Mouse (Mus musculus): ENCODE results near the gene Ldlr.
"Not testable (repeated sequence)": the region's sequence is repeated elsewhere in the genome, so short reads cannot be mapped to it uniquely, and the experiment has no call there.

The Ldlr gene

DNA sequence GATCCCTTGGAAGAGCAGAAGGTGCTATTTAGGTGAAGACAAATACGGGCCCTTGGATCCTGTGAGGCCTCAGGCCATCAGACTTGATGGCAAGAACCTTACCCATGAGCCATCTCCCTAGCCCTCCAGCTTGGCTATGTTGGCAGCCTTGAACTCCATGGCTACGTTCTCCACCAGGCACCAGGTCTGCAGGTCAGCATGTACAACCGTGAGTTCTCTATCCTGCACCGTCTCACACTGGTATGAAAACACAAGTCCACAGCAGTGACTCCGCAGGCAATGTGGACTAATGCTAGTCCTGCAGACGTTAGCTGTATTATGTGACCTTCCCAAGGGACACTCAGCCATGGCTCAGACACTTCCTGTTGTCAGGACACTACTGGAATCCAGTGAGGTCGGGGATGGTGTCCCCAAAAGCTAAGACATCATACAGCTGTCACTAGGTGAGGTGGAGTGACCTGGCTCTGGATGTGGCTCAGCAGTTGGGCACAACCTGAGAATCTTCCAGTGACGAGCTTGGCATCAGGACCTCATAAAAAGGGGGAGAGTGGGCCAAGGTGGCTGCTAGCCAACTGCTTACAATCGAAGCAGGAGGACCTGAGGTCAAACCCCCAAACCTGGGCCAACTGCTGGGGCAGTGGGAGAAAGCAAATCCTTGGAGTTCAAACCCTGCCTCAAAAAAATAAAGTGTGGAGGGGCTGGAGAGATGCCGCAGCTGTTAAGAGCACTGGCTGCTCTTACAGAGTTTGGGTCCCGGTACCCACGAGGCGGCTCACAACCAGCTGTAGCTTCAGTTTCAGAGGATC, 31.4 kb downstream of the Ldlr start:
- DNase-seq (ENCODE audit: low read depth, low spot score): no peak

DNA sequence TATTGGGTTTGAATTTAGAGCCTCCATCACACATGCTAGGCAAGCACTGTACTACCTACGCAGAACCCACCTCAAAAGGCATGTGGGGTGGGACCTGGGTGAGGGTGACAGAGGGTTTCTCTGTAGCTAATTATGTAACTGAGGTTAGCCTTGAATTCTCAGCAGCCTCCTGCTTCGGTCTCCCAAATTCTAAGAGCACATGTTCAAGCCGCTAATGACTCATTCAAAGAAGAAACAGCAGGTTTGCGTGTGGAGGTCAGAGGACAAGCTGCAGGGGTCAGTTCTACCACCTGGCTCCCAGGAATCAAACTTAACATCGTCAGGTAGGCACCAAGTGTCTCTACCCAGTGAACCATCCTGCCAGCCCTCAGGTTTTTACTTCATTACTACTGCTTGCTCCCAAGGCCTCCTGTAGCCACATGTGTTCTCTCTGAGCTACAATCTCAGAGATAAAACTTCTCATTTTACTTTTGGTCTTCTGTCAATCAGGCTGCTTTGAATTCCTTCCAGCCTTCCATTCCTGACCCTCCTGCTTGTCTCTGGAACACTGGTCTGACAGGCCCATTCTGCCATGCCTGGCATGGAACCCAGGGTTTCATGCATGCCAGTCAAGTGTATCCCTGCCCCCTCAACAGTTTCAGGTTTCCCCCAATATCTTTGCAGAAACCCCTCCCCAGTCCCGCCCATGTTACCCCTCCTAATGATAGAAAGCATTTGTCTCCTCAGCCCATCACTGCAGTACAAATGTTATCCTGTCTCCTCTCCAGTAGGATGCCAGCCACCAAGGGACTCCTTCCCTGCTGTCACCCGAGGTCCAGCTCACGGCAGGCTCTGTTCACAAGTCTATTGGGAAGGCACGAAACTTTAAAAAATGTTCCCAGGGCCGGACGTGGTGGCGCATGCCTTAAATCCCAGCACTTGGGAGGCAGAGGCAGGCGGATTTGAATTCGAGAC, 35.6 kb downstream of the Ldlr start:
- DNase-seq (ENCODE audit: low read depth, low spot score): no peak

DNA sequence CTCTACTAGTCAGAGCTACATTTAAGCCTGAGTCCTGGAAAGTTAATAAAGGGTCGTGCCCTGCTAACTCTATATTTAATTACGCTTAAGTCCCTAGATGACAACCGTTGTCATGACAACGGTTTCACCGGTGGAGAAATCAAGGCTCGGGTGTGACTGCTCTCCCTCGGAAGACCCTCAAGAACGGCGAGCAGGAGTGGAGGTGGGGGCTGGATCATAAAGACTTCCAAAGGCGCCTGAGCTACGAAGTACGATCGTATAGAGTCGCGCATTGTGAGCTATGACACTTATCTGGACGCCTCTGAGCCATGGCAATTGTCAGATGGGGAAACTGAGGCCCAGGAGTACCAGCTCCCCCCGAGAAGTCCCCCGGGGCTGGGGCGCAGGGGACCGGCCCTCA, 36.4 kb downstream of the Ldlr start:
- no peak for DNase-seq (ENCODE audit: low read depth, low spot score)

DNA sequence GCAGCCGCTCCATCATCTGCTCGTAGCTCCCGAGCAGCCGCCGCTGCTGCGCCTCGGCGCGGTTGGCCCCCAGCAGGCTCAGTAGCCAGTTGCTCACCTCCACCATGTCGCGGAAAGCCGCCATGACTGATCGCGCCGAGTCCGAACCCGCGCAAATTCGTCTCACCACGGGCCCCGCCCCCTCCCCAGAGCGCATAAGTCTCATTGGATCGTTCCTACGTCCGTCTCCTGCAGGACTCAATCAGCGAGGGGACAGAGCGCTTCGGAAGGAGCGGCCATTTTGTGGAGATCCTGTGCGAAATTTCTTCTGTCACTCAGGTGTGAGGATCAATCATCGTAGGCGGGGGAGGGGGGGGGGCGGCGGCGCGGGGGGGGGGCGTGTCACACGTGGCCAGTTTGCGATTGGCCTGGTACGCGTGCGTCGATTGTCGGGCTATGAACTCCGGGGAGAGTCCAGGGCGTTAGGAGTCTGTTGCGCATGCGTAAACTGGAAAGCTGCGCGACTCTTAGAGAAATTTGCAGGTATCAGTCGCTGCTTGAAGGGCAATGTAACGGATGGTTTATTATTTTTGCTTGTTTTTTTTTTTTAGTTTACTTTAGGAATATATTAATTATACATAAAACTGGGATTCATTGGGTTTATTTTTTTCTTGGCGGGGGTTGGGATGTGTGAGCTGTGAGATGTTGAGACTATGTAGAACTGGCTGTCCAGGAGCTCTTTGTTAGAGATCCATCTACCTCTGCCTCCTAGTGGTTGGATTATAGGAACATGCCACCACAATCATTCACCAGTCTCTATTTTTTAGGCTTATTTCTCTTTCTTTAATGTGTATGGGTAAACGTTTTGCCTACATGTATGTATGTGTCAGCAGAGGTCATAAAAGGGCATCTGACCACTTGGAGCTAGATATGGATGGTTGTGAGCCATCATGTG, 37.1 kb downstream of the Ldlr start, which contains the start of gene Spc24:
Spc24 (minus strand) TSS at position 149 of the 934 bp plus-strand sequence.
- peak; percentile 99 for DNase-seq (ENCODE audit: low read depth, low spot score)

DNA sequence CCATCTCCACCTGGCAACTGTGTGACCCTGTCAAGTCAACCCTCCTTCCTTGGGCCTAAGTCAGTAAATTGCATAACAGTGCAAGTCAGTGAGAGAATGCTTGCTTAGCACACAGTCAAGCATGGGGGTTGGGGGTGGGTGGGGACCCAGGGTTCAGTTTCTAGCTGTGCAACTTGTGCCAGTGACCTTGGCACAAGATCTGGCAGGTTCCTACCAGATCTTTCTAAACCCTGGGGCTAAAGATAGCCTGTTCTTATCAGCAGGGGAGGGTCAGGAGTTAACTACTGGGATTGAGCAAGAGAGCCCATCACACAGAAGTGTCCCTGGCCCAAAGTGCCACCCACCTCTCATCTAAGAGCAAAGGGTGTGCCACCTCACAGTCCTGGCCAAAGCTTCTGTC, 38.9 kb downstream of the Ldlr start:
- DNase-seq (ENCODE audit: low read depth, low spot score): no peak

DNA sequence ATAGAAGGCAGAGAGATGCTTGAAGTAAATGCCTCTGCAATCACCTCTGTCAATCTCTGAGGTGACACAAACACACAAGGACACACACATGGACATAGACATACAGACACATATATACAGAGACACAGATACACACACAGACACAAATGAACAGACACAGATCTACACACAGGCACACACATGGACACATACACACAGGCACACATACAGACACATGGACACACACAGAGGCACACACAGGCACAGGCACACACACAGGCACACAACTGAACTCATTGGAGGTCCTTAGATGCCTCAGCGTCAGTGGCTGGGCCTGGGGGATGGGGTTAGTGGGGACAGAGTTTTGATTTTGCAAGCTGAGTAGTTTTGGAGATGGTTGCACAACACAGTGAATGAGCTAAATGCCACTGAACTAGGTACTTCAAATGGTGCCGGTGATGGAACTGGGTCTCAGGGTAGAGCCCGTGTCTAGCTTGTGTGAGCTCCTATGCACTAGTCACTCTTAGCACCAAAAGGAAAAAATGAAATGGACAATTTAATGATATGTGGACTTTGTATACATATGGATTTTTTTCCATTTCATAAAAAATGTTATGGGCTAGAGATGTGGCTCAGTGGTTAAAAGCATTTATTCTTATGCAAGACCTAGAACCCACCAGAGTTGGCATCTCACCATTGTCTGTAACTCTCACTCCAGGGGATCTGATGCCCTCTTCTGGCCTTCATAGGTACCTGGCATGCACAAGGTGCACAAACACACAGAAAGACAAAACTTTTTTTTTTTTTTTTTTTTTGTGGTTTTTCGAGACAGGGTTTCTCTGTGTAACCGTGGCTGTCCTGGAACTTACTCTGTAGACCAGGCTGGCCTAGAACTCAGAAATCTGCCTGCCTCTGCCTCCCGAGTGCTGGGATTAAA, 41.1 kb downstream of the Ldlr start:
- no peak for DNase-seq (ENCODE audit: low read depth, low spot score)

DNA sequence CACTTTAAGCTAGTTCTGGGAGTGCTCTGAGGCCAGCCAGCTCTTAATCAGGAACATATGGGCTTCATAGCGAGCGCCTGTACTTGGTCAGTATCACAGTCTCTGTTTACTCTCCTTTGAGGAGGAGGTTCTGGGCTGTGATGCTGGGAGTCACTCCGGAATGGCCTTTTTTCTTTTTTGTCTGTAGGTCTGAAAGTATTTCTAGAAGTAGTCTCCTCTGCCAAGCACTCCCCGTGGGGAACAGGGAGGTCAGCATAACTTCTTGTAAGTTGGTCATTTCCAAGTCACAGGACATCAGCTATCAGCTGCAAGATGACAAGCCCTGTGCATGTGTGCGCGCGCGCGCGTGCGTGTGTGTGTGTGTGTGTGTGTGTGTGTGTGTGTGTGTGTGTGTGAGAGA, 44.6 kb downstream of the Ldlr start:
- peak; percentile 76 for DNase-seq (ENCODE audit: low read depth, low spot score)

DNA sequence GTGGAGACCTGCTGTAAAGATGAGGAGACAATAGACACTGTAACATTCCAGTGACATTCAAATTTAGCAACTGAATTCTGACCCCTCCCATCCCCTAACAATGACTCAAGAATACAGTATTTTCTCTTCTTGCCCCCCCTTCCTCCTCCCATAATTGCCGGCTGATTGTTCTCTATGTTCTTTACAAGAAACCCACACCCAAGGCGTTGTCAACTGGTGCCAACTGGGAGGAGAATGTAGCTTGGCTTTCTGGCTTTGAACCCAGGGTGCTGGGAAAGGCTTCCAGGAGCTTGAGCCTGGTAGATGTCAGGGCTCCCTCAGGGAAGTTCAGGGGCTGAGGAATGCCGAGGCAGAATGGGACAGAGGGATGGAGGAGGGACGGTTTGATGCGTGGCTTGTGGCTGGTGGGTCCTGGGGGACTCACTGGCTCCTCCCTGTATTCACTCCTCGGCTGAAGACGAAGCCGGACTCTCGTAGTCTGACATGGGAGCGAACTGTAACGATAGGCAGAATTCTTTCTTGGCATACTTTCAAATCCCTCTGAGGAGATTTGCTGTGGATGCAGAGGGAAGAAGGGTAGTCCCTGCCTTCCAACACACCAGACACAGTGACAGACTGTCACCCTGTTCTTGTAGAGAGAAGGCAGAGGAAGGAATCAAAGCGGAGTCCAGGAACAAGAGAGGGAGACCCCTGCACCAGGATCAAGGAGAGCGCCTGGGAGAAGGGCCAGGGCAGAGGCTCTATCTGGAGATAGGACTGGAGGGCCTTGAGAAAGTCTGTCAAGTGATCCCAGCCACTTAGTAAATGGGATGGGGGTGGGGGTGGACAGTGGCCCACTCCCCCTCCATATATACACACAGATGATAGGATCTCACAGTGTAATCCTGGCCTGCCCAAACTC, 45.5 kb downstream of the Ldlr start:
- no peak for DNase-seq (ENCODE audit: low read depth, low spot score)

DNA sequence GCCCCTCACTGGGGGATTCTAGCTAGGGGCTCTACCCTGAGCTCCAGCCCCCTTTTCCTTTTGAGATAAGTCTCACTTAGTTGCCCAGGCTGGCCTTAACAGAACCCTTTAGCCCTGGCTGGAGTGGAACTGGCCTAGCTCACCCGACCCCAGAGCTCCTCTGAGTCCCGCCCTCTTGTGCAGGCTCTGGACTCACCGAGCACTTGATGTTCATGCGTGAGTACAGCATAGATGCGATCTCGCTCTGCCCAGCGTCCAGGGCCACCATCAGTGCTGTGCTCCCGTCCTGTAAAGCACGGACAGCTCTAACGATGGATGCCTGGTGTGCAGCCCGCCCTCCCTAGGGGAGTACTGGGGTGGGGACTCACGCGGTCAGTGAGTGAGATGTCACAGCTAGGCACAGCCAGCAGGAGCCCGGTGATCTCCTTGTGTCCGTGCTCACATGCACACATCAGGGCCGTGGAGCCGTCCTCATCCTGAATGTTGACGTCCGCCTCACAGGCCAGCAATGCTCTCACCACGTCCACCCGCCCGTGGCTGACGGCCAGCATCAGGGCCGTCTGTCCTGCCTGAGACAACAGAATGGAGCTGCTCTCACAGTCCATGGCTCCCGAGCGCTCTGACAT, 46.4 kb downstream of the Ldlr start:
- DNase-seq (ENCODE audit: low read depth, low spot score): no peak

DNA sequence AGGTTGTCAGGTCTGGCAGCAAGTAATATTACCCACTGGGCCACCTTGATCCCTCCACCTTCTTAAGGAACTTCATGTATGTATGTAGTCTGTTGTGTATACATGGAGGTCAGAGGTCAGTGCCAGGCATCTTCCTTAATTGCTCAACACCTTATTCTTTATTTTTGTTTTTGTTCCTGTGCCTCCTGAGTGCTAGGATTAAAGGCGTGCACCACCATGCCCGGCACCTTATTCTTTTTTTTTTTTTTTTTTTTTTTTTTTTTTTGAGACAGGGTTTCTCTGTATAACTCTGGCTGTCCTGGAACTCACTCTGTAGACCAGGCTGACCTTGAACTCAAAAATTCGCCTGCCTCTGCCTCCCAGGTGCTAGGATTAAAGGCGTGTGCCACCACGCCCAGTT, 50.1 kb downstream of the Ldlr start:
- DNase-seq (ENCODE audit: low read depth, low spot score): not testable (repeated sequence)

DNA sequence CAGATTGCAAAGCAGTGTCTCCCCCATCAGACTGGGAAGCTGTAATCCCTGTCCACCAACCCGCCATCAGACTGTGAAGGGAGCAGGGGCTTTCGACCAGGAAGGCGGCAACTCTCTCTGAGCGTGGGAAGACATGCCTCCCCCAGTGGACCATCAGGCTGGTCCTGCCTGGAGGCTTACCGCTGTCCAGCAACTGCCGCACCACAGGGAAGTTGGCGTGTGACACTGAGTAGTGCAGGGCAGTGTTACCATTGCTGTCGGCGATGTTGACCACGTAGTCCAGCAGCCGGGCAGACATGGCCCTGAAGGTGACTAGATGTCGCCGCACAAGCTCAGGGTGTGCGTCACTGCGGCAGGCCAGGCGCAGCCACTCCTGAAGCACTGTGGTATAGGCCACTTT, 51.1 kb downstream of the Ldlr start:
- DNase-seq (ENCODE audit: low read depth, low spot score): no peak

DNA sequence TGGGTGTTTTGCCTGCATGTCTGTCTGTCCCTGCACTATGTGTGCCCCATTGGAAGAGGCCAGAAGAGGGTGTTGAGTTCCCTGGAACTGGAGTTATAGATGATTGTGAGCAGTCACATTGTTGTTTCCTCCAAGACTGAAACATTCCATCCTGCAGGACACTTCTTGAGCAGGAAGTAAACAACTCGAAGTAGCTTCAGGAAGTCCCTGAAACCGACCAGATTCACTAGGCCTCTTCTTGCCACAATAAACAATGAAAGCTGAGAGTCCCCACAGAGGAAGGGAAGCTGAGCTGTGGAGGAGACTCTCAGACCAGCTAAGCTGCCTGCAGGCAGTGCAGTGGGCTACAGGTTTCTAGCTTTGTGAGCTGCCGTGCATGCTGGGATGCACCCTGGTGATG, 54.4 kb downstream of the Ldlr start:
- no peak for DNase-seq (ENCODE audit: low read depth, low spot score)

DNA sequence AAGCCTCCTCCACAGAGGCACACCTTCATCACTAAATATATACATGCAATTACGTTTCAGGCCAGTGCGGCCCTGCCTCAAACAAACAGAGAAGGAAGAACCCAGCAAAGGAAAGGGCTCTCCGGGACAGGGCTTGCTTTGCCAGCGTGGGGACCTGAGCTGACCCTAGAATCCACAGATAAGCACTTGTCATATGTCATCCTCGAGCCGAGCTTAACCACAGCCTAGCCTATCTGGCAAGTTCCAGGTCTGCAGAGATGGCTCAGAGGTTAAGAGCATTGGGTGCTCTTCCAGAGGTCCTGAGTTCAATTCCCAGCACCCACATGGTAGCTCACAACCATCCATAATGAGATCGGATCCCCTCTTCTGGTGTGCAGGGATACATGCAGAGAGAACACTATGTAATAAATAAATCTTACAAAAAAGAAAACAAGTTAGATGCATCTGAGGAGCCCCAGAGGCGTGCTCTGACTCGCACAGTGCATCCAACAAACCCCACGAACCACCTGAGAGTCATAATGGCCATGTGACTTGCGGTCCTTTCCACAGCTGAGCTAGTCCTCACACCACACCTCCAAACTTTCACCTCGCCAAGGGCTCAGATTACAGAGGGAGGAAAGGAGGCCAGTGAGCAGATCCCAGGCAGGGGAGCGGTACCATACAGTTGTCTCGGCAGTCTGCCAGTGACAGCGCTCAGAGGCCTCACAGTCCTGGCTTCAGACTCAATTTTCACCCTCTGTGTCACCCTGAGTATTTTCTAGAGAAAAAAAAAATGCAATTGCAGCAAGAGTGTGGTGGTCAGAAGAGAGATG, 58.6 kb downstream of the Ldlr start:
- no peak for DNase-seq (ENCODE audit: low read depth, low spot score)

DNA sequence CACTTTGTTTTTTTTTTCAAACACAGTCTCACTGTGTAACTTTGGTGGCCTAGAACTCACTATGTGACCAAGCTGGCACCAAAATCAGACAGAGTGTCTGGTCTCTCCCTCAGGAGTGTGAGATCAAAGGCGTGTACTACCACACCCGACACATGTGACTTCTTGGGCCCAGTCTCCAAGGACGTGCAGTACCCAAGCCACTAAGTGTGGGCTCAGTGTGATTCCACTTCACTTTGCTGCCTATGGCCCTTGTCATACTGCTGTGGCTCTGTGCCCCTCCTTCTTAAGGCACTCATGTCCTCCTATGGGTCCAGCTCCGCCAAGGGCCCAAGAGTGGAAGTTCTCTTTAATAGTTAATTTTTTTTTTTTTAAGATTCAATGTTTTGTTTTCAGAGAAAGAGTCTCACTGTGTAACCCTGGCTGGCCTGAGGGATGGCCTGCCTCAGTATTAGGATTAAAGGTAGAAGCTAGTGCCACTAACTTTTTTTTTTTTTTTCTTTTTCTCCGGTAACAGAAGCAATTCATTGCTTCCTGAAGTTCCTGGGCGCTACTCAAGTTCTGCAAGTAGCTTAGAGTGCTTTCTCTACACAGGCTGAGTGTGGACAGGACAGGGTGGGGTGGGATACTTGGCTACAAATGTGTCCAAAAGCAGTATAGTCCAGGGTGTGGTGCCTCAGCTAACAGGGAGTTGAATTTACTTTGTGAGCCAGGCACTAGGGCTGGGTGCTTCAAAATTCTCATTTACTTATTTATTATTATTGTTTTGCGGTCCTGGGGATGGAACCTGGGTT, 61.4 kb downstream of the Ldlr start:
- no peak for DNase-seq (ENCODE audit: low read depth, low spot score)

DNA sequence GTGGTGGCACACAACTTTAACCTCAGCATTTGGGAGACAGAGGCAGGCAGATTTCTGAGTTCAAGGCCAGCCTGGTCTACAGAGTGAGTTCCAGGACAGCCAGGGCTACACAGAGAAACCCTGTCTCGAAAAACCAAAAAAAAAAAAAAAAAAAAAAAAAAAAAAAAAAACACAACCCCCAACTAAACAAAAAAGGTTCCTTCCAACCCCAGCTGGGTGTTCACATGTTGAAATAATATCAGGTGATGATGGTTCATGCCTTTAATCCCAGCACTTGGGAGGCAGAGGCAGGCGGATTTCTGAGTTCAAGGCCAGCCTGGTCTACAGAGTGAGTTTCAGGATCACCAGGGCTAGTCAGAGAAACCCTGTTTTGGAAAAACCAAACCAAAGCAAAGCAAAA, 63.0 kb downstream of the Ldlr start:
- not testable (repeated sequence) for DNase-seq (ENCODE audit: low read depth, low spot score)

DNA sequence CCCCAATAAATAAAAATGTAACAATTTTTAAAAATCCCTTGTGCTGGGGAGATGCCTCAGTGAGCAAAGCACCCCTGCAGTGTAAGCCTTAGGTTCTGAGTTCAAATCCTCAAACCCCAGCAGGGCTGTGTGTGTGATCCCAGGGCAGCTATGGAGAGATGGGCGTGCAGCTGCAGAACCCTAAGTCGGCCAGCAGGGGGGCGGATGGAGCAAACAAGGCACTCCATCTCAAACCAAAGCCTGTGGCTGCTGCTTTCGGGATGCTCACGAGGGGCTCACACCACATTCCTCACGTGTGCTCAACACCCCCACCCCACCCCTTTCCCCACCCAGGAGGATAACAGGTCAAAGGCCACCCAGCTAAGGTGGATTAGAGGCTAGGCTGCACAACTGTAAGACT, 63.6 kb downstream of the Ldlr start:
- peak; percentile 56 for DNase-seq (ENCODE audit: low read depth, low spot score)

DNA sequence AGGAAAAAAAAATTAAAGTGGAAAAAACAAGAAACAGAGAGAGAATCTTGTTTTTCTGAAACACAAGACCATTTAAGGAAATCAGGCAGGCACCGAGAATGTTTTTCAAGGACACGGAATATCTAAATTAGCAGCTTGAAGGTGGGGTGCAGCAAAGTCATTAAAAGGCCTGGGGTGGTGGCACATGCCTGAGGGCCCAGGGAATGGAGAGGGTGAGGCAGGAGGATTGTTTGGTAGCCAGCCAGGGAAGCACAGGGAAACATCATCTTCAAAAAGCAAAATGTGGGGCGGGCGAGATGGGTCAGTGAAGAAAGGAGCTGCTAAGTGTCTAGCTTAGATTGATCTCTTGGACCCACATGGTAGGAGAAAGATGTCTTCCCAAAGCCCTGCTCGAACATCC, 64.4 kb downstream of the Ldlr start:
- DNase-seq (ENCODE audit: low read depth, low spot score): no peak
